Mouse (Mus musculus): Measurements from ENCODE around the gene Klra2. TPM values are rescaled to one million over a fixed set of nuclear protein-coding genes. Genes with fewer than 3 reads are reported as not detected.
"Not testable (repeated sequence)": the region's sequence is repeated elsewhere in the genome, so short reads cannot be mapped to it uniquely, and the experiment has no call there.

The Klra2 gene
- total and polyA plus RNA-seq, 3 experiments: not detected

- Histone ChIP-seq H3K4me1 (ENCODE audit: control insufficient read depth in 1 of 2, insufficient read depth in 2 of 2, low read length in 2 of 2) (peaks cover 0 to 2% of the 10 kb centered on the region in 2 experiments; a peak in 3 of 4 replicates), H3K36me3 (ENCODE audit: control insufficient read depth in 1 of 2, insufficient read depth in 2 of 2, low read length in 2 of 2) (peaks cover 1 to 22% of the 10 kb centered on the region in 2 experiments), H3K4me3 (ENCODE audit: control insufficient read depth in 1 of 2, insufficient read depth in 1 of 2, low read depth in 2 of 2, low read length in 2 of 2) (no peak overlapping the region), H3K9ac (ENCODE audit: control insufficient read depth, low read depth, low read length, poor library complexity, severe bottlenecking) (no peak overlapping the region), H3K27me3 (ENCODE audit: control insufficient read depth in 1 of 2, insufficient read depth in 2 of 2, low read length in 2 of 2) (no peaks in the 10 kb centered on the region), H3K79me2 (ENCODE audit: control insufficient read depth, insufficient read depth, low read length, poor library complexity) (peaks cover 14% of the 10 kb centered on the region), H3K9me3 (replicated peaks; ENCODE audit: insufficient read depth, low read length) (no peaks in the 10 kb centered on the region), H3K27ac (ENCODE audit: control insufficient read depth, low read depth, low read length) (no peak overlapping the region)
- peak; percentile 64 for DNase-seq (ENCODE audit: low read depth, low spot score)
- TF ChIP-seq POLR2AphosphoS2 (IDR thresholded peaks at IDR 0.05; ENCODE audit: low read length) (no peak), CTCF (IDR thresholded peaks at IDR 0.05 in 2 of 3, conservative IDR thresholded peaks at IDR 0.05 in 1 of 3; ENCODE audit: control insufficient read depth in 1 of 3, insufficient read depth in 1 of 3, low read depth in 2 of 3, low read length in 3 of 3, poor library complexity in 1 of 3, severe bottlenecking in 1 of 3) (peak; percentile 32 to 71 (median 65); a peak in 5 of 6 replicates), MYC (IDR thresholded peaks at IDR 0.05; ENCODE audit: low read depth, low read length) (peak; percentile 20; the same call in 1 of the 2 replicates), ZC3H11A (IDR thresholded peaks at IDR 0.05; ENCODE audit: low read depth, low read length) (peak; percentile 33), SMC3 (IDR thresholded peaks at IDR 0.05; ENCODE audit: low read depth, low read length) (peak; percentile 62), RAD21 (IDR thresholded peaks at IDR 0.05; ENCODE audit: low read depth, low read length) (peak; percentile 50)
These were observed 43.3 kb upstream of the Klra2 start for GRCm38 (mm10) chr6:131290430-131290829.

- Histone ChIP-seq H3K4me1 (ENCODE audit: control insufficient read depth in 1 of 2, insufficient read depth in 2 of 2, low read length in 2 of 2) (peaks cover 8 to 11% of the 10 kb centered on the region in 2 experiments), H3K36me3 (ENCODE audit: control insufficient read depth in 1 of 2, insufficient read depth in 2 of 2, low read length in 2 of 2) (peaks cover 3 to 15% of the 10 kb centered on the region in 2 experiments)
- not testable (repeated sequence) for H3K27ac ChIP-seq (ENCODE audit: control insufficient read depth, low read depth, low read length); H3K27me3 ChIP-seq (ENCODE audit: control insufficient read depth in 1 of 2, insufficient read depth in 2 of 2, low read length in 2 of 2); DNase-seq (ENCODE audit: low read depth, low spot score); H3K79me2 ChIP-seq (ENCODE audit: control insufficient read depth, insufficient read depth, low read length, poor library complexity); H3K9ac ChIP-seq (ENCODE audit: control insufficient read depth, low read depth, low read length, poor library complexity, severe bottlenecking); H3K9me3 ChIP-seq (replicated peaks; ENCODE audit: insufficient read depth, low read length); H3K4me3 ChIP-seq (ENCODE audit: control insufficient read depth in 1 of 2, insufficient read depth in 1 of 2, low read depth in 2 of 2, low read length in 2 of 2)
These were observed 31.0 kb upstream of the Klra2 start for GRCm38 (mm10) chr6:131278160-131278559.

GRCm38 (mm10) chr6:131276659-131277058 is 29.5 kb upstream of the Klra2 start:
- Histone ChIP-seq H3K9ac (ENCODE audit: control insufficient read depth, low read depth, low read length, poor library complexity, severe bottlenecking) (no peak overlapping the region), H3K27me3 (ENCODE audit: control insufficient read depth in 1 of 2, insufficient read depth in 2 of 2, low read length in 2 of 2) (no peaks in the 10 kb centered on the region), H3K79me2 (ENCODE audit: control insufficient read depth, insufficient read depth, low read length, poor library complexity) (no peaks in the 10 kb centered on the region), H3K9me3 (replicated peaks; ENCODE audit: insufficient read depth, low read length) (no peaks in the 10 kb centered on the region), H3K4me1 (ENCODE audit: control insufficient read depth in 1 of 2, insufficient read depth in 2 of 2, low read length in 2 of 2) (peaks cover 8 to 11% of the 10 kb centered on the region in 2 experiments), H3K27ac (ENCODE audit: control insufficient read depth, low read depth, low read length) (no peak overlapping the region), H3K4me3 (ENCODE audit: control insufficient read depth in 1 of 2, insufficient read depth in 1 of 2, low read depth in 2 of 2, low read length in 2 of 2) (no peak overlapping the region), H3K36me3 (ENCODE audit: control insufficient read depth in 1 of 2, insufficient read depth in 2 of 2, low read length in 2 of 2) (peaks cover 0 to 15% of the 10 kb centered on the region in 2 experiments; a peak in 2 of 4 replicates)
- DNase-seq (ENCODE audit: low read depth, low spot score): no peak
- TF ChIP-seq POLR2AphosphoS5 (IDR thresholded peaks at IDR 0.05; ENCODE audit: borderline replicate concordance, low read depth, low read length) (no peak), SIN3A (IDR thresholded peaks at IDR 0.05; ENCODE audit: low read length) (0 out of 2 replicates have a peak, but pooled peaks have one; percentile 12), ZNF384 (IDR thresholded peaks at IDR 0.05; ENCODE audit: low read depth, low read length) (no peak), KAT2A (conservative IDR thresholded peaks at IDR 0.05; ENCODE audit: low read depth, low read length) (no peak), MEF2A (IDR thresholded peaks at IDR 0.05; ENCODE audit: extremely low read depth, insufficient replicate concordance, low read depth, low read length, poor library complexity, severe bottlenecking) (no peak), HCFC1 (IDR thresholded peaks at IDR 0.05; ENCODE audit: low read depth, low read length) (no peak), MAX (IDR thresholded peaks at IDR 0.05; ENCODE audit: low read length) (0 out of 2 replicates have a peak, but pooled peaks have one; percentile 29), RCOR1 (IDR thresholded peaks at IDR 0.05; ENCODE audit: low read depth, low read length) (no peak)

Measured in MEL (cell line).